Mouse (Mus musculus) stomach, embryonic 16.5 days (tissue): ENCODE data around the gene Wbp11. TPM values are rescaled to one million over a fixed set of nuclear protein-coding genes. Genes with fewer than 3 reads are reported as not detected.

Experiments
- ATAC-seq: fragments of 200-750 bp; cut with Nextera tagmentation; 2 replicates; pipeline ENCODE4 v1.8.0; 2017; ENCODE audit warnings: moderate number of reproducible peaks, moderate TSS enrichment; ENCODE audit not compliant: insufficient read depth, low FRiP score
- H3K27ac ChIP-seq: fragments of 300-500 bp; sonication (generic); 2 replicates; pipeline ENCODE4 v1.5.1; 2014; ENCODE audit warnings: low read length
- H3K27me3 ChIP-seq: fragments of 300-500 bp; sonication (generic); 2 replicates; pipeline ENCODE4 v1.6.1; 2014; ENCODE audit warnings: low read length, control low read depth, mixed read lengths; ENCODE audit not compliant: control insufficient read depth, insufficient read depth
- H3K36me3 ChIP-seq: fragments of 300-500 bp; sonication (generic); 2 replicates; pipeline ENCODE4 v1.6.1; 2014; ENCODE audit warnings: low read length; ENCODE audit not compliant: control insufficient read depth, insufficient read depth
- H3K4me1 ChIP-seq: fragments of 300-500 bp; sonication (generic); 2 replicates; pipeline ENCODE4 v1.6.1; 2014; ENCODE audit warnings: low read length, control low read depth, mixed read lengths; ENCODE audit not compliant: control insufficient read depth, insufficient read depth
- H3K4me2 ChIP-seq: fragments of 300-500 bp; sonication (generic); 2 replicates; pipeline ENCODE4 v1.6.1; 2014; ENCODE audit warnings: low read depth, low read length, mixed read lengths
- H3K4me3 ChIP-seq: fragments of 300-500 bp; sonication (generic); replicated peaks from 2 replicates; pipeline ENCODE4 v1.5.1; 2014; ENCODE audit warnings: mild to moderate bottlenecking, low read length
- H3K9ac ChIP-seq: fragments of 300-500 bp; sonication (generic); 2 replicates; pipeline ENCODE4 v1.6.1; 2014; ENCODE audit warnings: low read length
- H3K9me3 ChIP-seq: fragments of 300-500 bp; sonication (generic); replicated peaks from 2 replicates; pipeline ENCODE4 v1.6.1; 2016; ENCODE audit warnings: low read length, control low read depth; ENCODE audit not compliant: control insufficient read depth
- WGBS: fragments of 180-500 bp; shearing (Covaris S2); extraction: QIAGEN DNeasy Blood & Tissue Kit; methylation state at CpG from one replicate; pipeline ENCODE4 v1.1.7; 2014; 5-methylcytosine and 5-hydroxymethylcytosine counted together
- polyA plus RNA-seq: library from polyadenylated mRNA; unstranded; fragments of >200 nt; fragmentation: Nextera tagmentation; extraction: Ambion mirVana; gene quantifications from 2 replicates; pipeline ENCODE4 v1.2.1, GENCODE M21; 2015

The Wbp11 gene
- polyA plus RNA-seq, 1 experiment from 2014 or later: 85.0 TPM

DNA sequence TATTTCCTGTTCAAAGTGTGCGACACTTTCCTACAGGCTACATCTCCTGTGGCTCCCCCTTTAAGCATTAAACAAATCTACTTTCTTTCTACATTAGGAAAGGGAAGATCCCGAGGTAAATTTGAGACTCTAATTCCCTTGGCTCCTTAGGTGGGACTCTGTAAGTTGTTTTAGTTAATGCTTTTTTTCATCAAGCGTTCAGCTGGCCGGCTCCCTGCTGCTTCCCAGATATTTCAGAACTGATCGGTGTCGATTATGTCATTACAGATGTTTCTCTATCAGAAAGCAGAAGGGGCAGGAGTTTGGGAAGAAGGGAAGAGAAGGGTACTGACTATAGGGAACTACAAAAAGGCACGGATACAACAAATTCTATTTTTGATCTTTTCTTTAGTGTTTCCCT is 917 bp downstream of the Wbp11 start:
- H3K4me2 ChIP-seq: peak overlapping the region; percentile 95
- WGBS: 13% methylated on average over 7 of the region's 7 CpGs
- H3K27ac ChIP-seq: peak overlapping the region; percentile 82; the same call in 1 of the 2 replicates
- no peaks in the 10 kb centered on the region for H3K27me3 ChIP-seq
- H3K4me3 ChIP-seq: peak overlapping the region; percentile 100
- H3K36me3 ChIP-seq: peaks cover 8% of the 10 kb centered on the region; the same call in 1 of the 2 replicates
- peak overlapping the region; percentile 99 for H3K9ac ChIP-seq
- 0 out of 2 replicates have a peak, but pooled peaks cover 3% of the 10 kb centered on the region for H3K4me1 ChIP-seq
- no peak for ATAC-seq
- no peaks in the 10 kb centered on the region for H3K9me3 ChIP-seq

DNA sequence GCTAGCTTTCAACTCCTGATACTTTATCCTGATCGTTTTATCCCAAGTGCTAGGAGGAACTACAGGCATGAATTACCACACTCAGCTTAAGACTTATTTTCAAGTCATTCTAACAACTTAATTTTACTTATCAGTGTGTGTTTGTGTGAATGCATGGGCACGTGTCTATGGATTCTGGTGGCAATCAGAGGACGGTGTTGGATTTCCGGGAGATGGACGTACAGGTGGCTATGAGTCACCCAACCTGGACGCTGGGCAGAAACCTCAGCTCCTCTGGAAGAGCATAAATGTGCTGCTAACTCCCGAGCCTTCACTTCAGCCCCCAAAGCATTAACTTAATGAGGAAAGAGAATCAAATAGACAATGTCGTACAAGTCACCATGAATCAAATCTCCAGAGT is 3.0 kb downstream of the Wbp11 start:
- Histone ChIP-seq H3K27me3 (no peaks in the 10 kb centered on the region), H3K9ac (no peak overlapping the region), H3K27ac (no peak overlapping the region), H3K36me3 (peaks cover 27% of the 10 kb centered on the region), H3K4me1 (0 out of 2 replicates have a peak, but pooled peaks cover 3% of the 10 kb centered on the region), H3K9me3 (no peaks in the 10 kb centered on the region), H3K4me2 (no peak overlapping the region), H3K4me3 (no peak overlapping the region)
- no peak for ATAC-seq
- WGBS: 91% methylated on average over 8 of the region's 8 CpGs

DNA sequence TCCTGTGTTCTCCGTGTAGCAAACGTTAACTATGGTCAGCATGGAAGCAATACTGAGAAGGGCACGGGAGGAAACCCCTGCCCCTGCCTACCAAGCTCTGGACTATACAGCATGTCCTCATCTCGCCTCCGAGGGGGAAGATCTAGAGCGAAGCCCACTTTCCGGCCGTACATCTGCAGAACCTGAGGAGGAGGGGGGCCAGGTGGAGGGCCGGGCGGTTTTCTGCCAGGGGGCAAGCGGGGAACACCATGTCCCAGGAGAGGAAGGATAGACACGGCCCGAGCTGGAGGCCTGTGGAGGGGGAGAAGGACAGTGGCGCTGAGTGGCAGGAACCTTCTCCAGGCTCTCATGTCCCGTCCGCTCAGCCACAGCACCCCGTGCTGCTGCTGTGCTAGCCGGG is 6.9 kb downstream of the Wbp11 start:
- WGBS: 96% methylated on average over 18 of the region's 18 CpGs
- no peaks in the 10 kb centered on the region for H3K27me3 ChIP-seq
- H3K4me2 ChIP-seq: no peak overlapping the region
- no peak overlapping the region for H3K4me3 ChIP-seq
- H3K4me1 ChIP-seq: no peaks in the 10 kb centered on the region
- H3K9me3 ChIP-seq: no peaks in the 10 kb centered on the region
- H3K9ac ChIP-seq: no peak overlapping the region
- H3K27ac ChIP-seq: no peak overlapping the region
- peaks cover 46% of the 10 kb centered on the region for H3K36me3 ChIP-seq
- ATAC-seq: no peak

DNA sequence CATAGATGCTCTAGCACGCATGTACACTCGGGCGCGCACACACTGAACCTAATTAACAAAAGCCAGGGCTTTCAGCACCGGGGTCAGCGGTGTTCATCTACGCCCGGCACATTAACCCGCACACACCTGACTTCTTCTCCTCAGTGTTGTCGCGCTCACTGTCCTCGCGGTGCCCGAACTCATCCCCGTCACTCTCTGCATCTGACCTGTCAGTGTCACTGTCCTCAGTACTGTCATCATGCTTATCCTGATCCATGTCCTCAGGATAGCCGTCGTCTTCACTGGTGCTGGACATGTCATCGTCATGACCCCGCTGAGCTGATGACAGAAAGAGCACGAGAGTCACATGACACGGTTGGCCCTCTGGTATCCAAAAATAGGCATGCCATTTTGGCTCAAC is 7.7 kb downstream of the Wbp11 start:
- H3K27me3 ChIP-seq: no peaks in the 10 kb centered on the region
- no peak overlapping the region for H3K4me3 ChIP-seq
- H3K27ac ChIP-seq: no peak overlapping the region
- H3K36me3 ChIP-seq: peaks cover 52% of the 10 kb centered on the region
- no peak for ATAC-seq
- WGBS: 96% methylated on average over 21 of the region's 21 CpGs
- no peaks in the 10 kb centered on the region for H3K4me1 ChIP-seq
- H3K9me3 ChIP-seq: no peaks in the 10 kb centered on the region
- H3K9ac ChIP-seq: no peak overlapping the region
- no peak overlapping the region for H3K4me2 ChIP-seq

DNA sequence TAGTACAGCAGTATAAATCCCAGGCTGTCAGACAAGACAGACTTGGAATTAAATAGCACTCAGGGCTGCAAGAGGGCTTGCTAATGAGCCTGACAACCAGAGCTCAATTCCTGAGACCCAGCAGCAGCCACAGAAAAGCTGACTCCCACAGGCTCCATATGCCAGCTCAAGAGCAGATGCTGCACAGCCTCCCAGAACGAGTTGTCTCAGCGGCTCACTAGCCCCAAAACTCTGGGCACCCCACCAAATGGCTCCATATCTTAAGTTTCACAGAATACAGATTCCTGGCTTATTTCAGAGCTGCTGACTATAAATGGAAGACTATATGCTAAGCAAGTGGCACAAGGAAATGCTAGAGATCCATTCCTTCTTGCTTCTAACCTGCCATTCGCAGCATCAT is 10.5 kb downstream of the Wbp11 start:
- ATAC-seq: no peak
- 94% methylated on average over 3 of the region's 3 CpGs for WGBS
- Histone ChIP-seq H3K36me3 (peaks cover 52% of the 10 kb centered on the region), H3K4me1 (0 out of 2 replicates have a peak, but pooled peaks cover 3% of the 10 kb centered on the region), H3K9me3 (no peaks in the 10 kb centered on the region), H3K9ac (no peak overlapping the region), H3K4me2 (no peak overlapping the region), H3K4me3 (no peak overlapping the region), H3K27me3 (no peaks in the 10 kb centered on the region), H3K27ac (no peak overlapping the region)

DNA sequence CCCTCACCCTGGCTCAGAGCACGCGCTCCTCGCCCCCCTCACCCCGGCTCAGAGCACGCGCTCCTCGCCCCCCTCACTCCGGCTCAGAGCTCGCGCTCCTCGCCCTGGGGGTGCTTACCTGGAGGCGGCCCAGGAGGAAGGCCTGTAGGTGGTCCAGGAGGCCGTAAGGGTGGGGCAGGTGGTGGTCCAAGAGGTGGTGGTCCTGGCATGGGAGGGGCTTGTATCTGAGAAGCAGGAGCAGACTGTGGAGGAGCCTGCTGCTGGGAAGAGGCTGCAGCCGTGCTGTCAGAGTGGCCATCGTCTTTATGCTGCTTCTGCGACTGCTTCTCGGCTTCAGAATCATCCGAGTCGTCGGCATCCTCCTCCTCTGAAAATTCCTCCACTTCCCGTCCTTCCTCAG is 11.2 kb downstream of the Wbp11 start:
- WGBS: 93% methylated on average over 21 of the region's 21 CpGs
- H3K9ac ChIP-seq: no peak overlapping the region
- H3K9me3 ChIP-seq: no peaks in the 10 kb centered on the region
- H3K4me1 ChIP-seq: 0 out of 2 replicates have a peak, but pooled peaks cover 3% of the 10 kb centered on the region
- no peak overlapping the region for H3K4me3 ChIP-seq
- no peaks in the 10 kb centered on the region for H3K27me3 ChIP-seq
- no peak for ATAC-seq
- no peak overlapping the region for H3K27ac ChIP-seq
- no peak overlapping the region for H3K4me2 ChIP-seq
- H3K36me3 ChIP-seq: peaks cover 50% of the 10 kb centered on the region

DNA sequence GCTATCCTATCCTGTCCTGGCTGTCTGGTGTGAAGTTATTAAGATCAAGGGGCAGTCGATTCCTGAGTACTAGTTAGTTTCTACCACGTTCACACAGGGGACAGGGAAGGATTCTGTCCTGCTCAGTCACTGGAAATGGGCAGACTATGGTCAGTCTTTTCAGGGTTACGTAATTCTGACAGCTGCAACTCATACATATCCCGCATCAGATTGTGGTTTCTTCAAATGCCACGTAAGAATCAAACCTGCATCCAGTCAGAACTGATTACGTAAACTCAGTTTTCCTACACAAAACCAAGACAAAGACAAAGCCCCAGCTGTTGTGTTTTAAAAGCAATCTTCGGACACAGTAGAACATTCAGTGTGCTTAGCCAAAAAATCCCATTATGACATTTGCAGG is 12.7 kb downstream of the Wbp11 start:
- H3K4me1 ChIP-seq: 0 out of 2 replicates have a peak, but pooled peaks cover 3% of the 10 kb centered on the region
- peaks cover 37% of the 10 kb centered on the region for H3K36me3 ChIP-seq

DNA sequence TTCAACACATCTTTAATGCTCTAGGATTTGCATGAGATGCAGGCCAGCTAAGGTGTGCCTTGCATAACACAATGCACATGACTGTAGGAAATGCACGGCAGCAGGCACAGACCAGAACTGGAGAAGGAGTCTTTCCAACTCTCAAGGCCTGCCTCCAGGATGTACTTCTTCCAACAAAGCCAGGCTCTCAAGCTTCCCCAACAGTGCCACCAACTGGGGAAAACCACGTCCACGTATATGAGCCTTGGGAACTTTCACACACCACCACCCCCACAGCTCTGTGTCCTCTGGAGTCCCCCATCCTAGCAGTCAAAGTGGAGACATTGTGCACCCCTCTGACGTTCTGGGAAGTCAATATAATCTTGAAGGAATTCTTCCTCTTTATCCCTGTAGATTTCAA is 14.9 kb downstream of the Wbp11 start:
- Histone ChIP-seq H3K27ac (peak overlapping the region; percentile 60; the same call in 1 of the 2 replicates), H3K4me3 (no peak overlapping the region), H3K4me1 (0 out of 2 replicates have a peak, but pooled peaks cover 11% of the 10 kb centered on the region), H3K27me3 (no peaks in the 10 kb centered on the region), H3K9me3 (no peaks in the 10 kb centered on the region), H3K4me2 (no peak overlapping the region), H3K36me3 (peaks cover 25% of the 10 kb centered on the region), H3K9ac (no peak overlapping the region)
- 35% methylated on average over 4 of the region's 4 CpGs for WGBS
- ATAC-seq: no peak

More for the DNA sequence above, 12.7 kb downstream of the Wbp11 start:
- no peak overlapping the region for H3K4me3 ChIP-seq
- H3K27me3 ChIP-seq: no peaks in the 10 kb centered on the region
- no peak for ATAC-seq
- H3K27ac ChIP-seq: no peak overlapping the region
- no peaks in the 10 kb centered on the region for H3K9me3 ChIP-seq
- H3K9ac ChIP-seq: no peak overlapping the region
- 94% methylated on average over 7 of the region's 7 CpGs for WGBS
- H3K4me2 ChIP-seq: no peak overlapping the region

DNA sequence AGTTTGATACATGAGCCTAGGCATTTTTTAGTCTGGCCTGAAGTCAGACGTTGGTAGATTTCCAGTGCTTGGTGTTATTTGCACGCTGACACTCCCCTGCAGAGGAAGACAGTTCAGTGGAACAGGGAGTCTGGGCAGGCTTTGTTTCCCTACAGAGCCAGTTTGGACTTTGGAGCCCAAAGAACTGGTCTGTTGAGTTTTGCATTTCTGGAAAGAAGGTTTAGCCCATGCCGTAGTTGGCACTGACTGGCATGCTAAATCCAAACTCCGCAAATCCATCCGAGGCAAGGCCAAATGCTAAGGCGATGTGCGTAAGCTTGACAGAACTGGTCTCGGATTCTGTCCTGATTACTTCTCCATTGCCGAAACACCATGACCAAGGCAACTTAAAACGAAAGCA is 16.8 kb downstream of the Wbp11 start:
- H3K36me3 ChIP-seq: peaks cover 14% of the 10 kb centered on the region
- 77% methylated on average over 10 of the region's 10 CpGs for WGBS
- ATAC-seq: no peak
- no peak overlapping the region for H3K4me3 ChIP-seq
- peak overlapping the region; percentile 92; the same call in 1 of the 2 replicates for H3K4me2 ChIP-seq
- H3K9me3 ChIP-seq: no peaks in the 10 kb centered on the region
- 0 out of 2 replicates have a peak overlapping the region, but pooled peaks have one; percentile 19 for H3K9ac ChIP-seq
- 0 out of 2 replicates have a peak, but pooled peaks cover 17% of the 10 kb centered on the region for H3K4me1 ChIP-seq
- H3K27ac ChIP-seq: peak overlapping the region; percentile 60
- no peaks in the 10 kb centered on the region for H3K27me3 ChIP-seq
